ENCODE assay signal across 9 mouse cellular contexts in genomic region chr11:75047066-75047465, GRCm38 (mm10).
DNase-seq lines count a peak whose midpoint lies in the region; ATAC-seq and TF ChIP-seq lines count a peak whose summit lies in the region.
"Had no signal": no experiment of that assay in that cellular context is flagged by ENCODE, and none has a peak within 500 bp of the region (broad histone marks: within the 10 kb centered on the region; RNA-seq: fewer than 3 reads in every experiment).

No protein-coding gene starts in this region.

- no peak overlapping the region for H3K9ac ChIP-seq in forebrain, postnatal 0 days
- no peak overlapping the region for H3K9ac ChIP-seq in forebrain, embryonic 11.5 days (ENCODE audit: low read length)
- no peak overlapping the region for H3K9ac ChIP-seq in heart, adult 2 months (ENCODE audit: low read depth, low read length)
- no peak overlapping the region for H3K9ac ChIP-seq in kidney, embryonic 14.5 days (ENCODE audit: low read depth, low read length)
- H3K9ac ChIP-seq in limb, embryonic 13.5 days: no peak overlapping the region

- H3K36me3 ChIP-seq in forebrain, postnatal 0 days (ENCODE audit: insufficient read depth): peaks cover 7% of the 10 kb centered on the region
- peaks cover 2% of the 10 kb centered on the region; the same call in 1 of the 2 replicates for H3K36me3 ChIP-seq in forebrain, embryonic 11.5 days (ENCODE audit: control insufficient read depth, insufficient read depth, low read length)
- peaks cover 45% of the 10 kb centered on the region for H3K36me3 ChIP-seq in heart, adult 2 months (ENCODE audit: control insufficient read depth, insufficient read depth, low read length)
- H3K36me3 ChIP-seq in kidney, embryonic 14.5 days (ENCODE audit: control insufficient read depth, insufficient read depth, low read length): no peaks in the 10 kb centered on the region
- H3K36me3 ChIP-seq in limb, embryonic 13.5 days: peaks cover 13% of the 10 kb centered on the region

- peak; percentile 90 for TF ChIP-seq EP300 in heart, adult 2 months (IDR thresholded peaks at IDR 0.05; ENCODE audit: insufficient read depth, low read depth, low read length)

- no peaks in the 10 kb centered on the region for H3K27me3 ChIP-seq in forebrain, postnatal 0 days (ENCODE audit: insufficient read depth, low read length)
- H3K27me3 ChIP-seq in forebrain, embryonic 11.5 days (ENCODE audit: control insufficient read depth, insufficient read depth, low read length): no peaks in the 10 kb centered on the region
- no peaks in the 10 kb centered on the region for H3K27me3 ChIP-seq in heart, adult 2 months (ENCODE audit: control insufficient read depth, insufficient read depth, low read length)
- no peaks in the 10 kb centered on the region for H3K27me3 ChIP-seq in kidney, embryonic 14.5 days (ENCODE audit: control insufficient read depth, insufficient read depth, low read length)
- no peaks in the 10 kb centered on the region for H3K27me3 ChIP-seq in limb, embryonic 13.5 days

- 22% methylated on average over 6 of the region's 6 CpGs for WGBS in forebrain, postnatal 0 days
- WGBS in forebrain, embryonic 11.5 days: 81% methylated on average over 6 of the region's 6 CpGs
- WGBS in heart, adult 2 months: 4% methylated on average over 6 of the region's 6 CpGs
- 46% methylated on average over 6 of the region's 6 CpGs for WGBS in kidney, embryonic 14.5 days
- WGBS in limb, embryonic 13.5 days: 22% methylated on average over 6 of the region's 6 CpGs

- no peaks in the 10 kb centered on the region for H3K4me1 ChIP-seq in forebrain, postnatal 0 days (ENCODE audit: insufficient read depth)
- no peaks in the 10 kb centered on the region for H3K4me1 ChIP-seq in forebrain, embryonic 11.5 days (replicated peaks; ENCODE audit: control insufficient read depth, insufficient read depth, low read length)
- H3K4me1 ChIP-seq in heart, adult 2 months (ENCODE audit: control insufficient read depth, insufficient read depth, low read length): peaks cover 27% of the 10 kb centered on the region
- peaks cover 48% of the 10 kb centered on the region for H3K4me1 ChIP-seq in kidney, embryonic 14.5 days (ENCODE audit: control insufficient read depth, insufficient read depth, low read length)
- H3K4me1 ChIP-seq in limb, embryonic 13.5 days: peaks cover 80% of the 10 kb centered on the region

- TF ChIP-seq POLR2A in heart, adult 2 months (IDR thresholded peaks at IDR 0.05; ENCODE audit: insufficient read depth, low read depth, low read length): no peak; the same call in 1 of the 2 replicates

- peak; percentile 36 for ATAC-seq in forebrain, postnatal 0 days
- no peak for ATAC-seq in forebrain, embryonic 11.5 days (replicated peaks; ENCODE audit: low FRiP score)
- peak; percentile 65 for ATAC-seq in kidney, embryonic 14.5 days (ENCODE audit: low FRiP score, low TSS enrichment)
- ATAC-seq in limb, embryonic 13.5 days (ENCODE audit: low FRiP score, low read depth): peak; percentile 82
- no peak for ATAC-seq in erythroblast, adult 5-6 weeks (replicated peaks; ENCODE audit: low FRiP score, poor library complexity, severe bottlenecking)

- no peak overlapping the region for H3K4me2 ChIP-seq in forebrain, postnatal 0 days (ENCODE audit: low read depth)
- H3K4me2 ChIP-seq in forebrain, embryonic 11.5 days (ENCODE audit: low read depth, low read length, severe bottlenecking): no peak overlapping the region
- no peak overlapping the region for H3K4me2 ChIP-seq in kidney, embryonic 14.5 days (replicated peaks; ENCODE audit: low read depth, low read length)
- peak overlapping the region; percentile 33; the same call in 1 of the 2 replicates for H3K4me2 ChIP-seq in limb, embryonic 13.5 days (replicated peaks)

- H3K4me3 ChIP-seq in forebrain, postnatal 0 days (ENCODE audit: low read depth, low read length): no peak overlapping the region
- H3K4me3 ChIP-seq in forebrain, embryonic 11.5 days (ENCODE audit: low read depth, low read length): no peak overlapping the region
- H3K4me3 ChIP-seq in heart, adult 2 months: peak overlapping the region; percentile 7; the same call in 1 of the 2 replicates
- no peak overlapping the region for H3K4me3 ChIP-seq in kidney, embryonic 14.5 days (ENCODE audit: low read length)
- no peak overlapping the region for H3K4me3 ChIP-seq in limb, embryonic 13.5 days
- H3K4me3 ChIP-seq: erythroblast, embryonic 14.5 days had no signal

- H3K27ac ChIP-seq in forebrain, postnatal 0 days (ENCODE audit: low read depth, low read length): no peak overlapping the region
- no peak overlapping the region for H3K27ac ChIP-seq in forebrain, embryonic 11.5 days (ENCODE audit: low read depth, low read length)
- H3K27ac ChIP-seq in heart, adult 2 months: peak overlapping the region; percentile 90
- peak overlapping the region; percentile 98 for H3K27ac ChIP-seq in kidney, embryonic 14.5 days (ENCODE audit: low read depth, low read length)
- H3K27ac ChIP-seq in limb, embryonic 13.5 days: peak overlapping the region; percentile 85

- no peaks in the 10 kb centered on the region for H3K79me2 ChIP-seq in heart, adult 2 months (replicated peaks; ENCODE audit: control insufficient read depth, insufficient read depth, low read length)

- intact Hi-C loops in heart, adult 2 months (cut with DNase I): loop anchor here (2.0 kb wide), 1 partner anchor 32 kb away; no protein-coding TSS in a partner anchor

- TF ChIP-seq CTCF in forebrain, postnatal 0 days (IDR thresholded peaks at IDR 0.05; ENCODE audit: low read depth): no peak
- TF ChIP-seq CTCF in heart, adult 2 months (IDR thresholded peaks at IDR 0.05): no peak

- no peaks in the 10 kb centered on the region for H3K9me3 ChIP-seq in forebrain, postnatal 0 days (ENCODE audit: low read length)
- no peaks in the 10 kb centered on the region for H3K9me3 ChIP-seq in forebrain, embryonic 11.5 days (ENCODE audit: control insufficient read depth, low read length)
- no peaks in the 10 kb centered on the region for H3K9me3 ChIP-seq in kidney, embryonic 14.5 days (ENCODE audit: control insufficient read depth, low read length)
- no peaks in the 10 kb centered on the region for H3K9me3 ChIP-seq in limb, embryonic 13.5 days

- DNase-seq in forebrain, postnatal 0 days: peak; percentile 55
- DNase-seq in forebrain, embryonic 11.5 days (ENCODE audit: low spot score): no peak
- peak; percentile 74 to 78 for DNase-seq in cerebellum, postnatal 10 days
- DNase-seq in heart, adult 2 months: peak; percentile 84 to 91
- DNase-seq in retina, postnatal 1 day: peak; percentile 2

Comparison
In these comparisons a context has a peak if more than half of its experiments do, and no peak if none do; other contexts are left out.
1. ATAC-seq: peak in forebrain, postnatal 0 days (single experiment), kidney, embryonic 14.5 days (single experiment) and limb, embryonic 13.5 days (single experiment); none in forebrain, embryonic 11.5 days (single experiment) and erythroblast, adult 5-6 weeks (single experiment).
2. H3K27ac ChIP-seq: peak in heart, adult 2 months (single experiment), kidney, embryonic 14.5 days (single experiment) and limb, embryonic 13.5 days (single experiment); none in forebrain, postnatal 0 days (single experiment) and forebrain, embryonic 11.5 days (single experiment).